Mouse (Mus musculus) liver, postnatal 0 days (tissue): ENCODE measurements around the gene Clip2. TPM values are rescaled to one million over a fixed set of nuclear protein-coding genes. Genes with fewer than 3 reads are reported as not detected.
A peak's percentile ranks its signal among the peaks of the same experiment; 100 is the strongest.

ENCODE experiments used
- ATAC-seq: fragments of 200-750 bp; cut with Nextera tagmentation; 2 replicates; pipeline ENCODE4 v1.8.0; 2017; ENCODE audit warnings: mild to moderate bottlenecking, moderate library complexity
- DNase-seq: peaks from one replicate; pipeline ENCODE4 v3.0.0-alpha.2; 2016
- H3K27ac ChIP-seq: fragments of 300-500 bp; sonication (generic); 2 replicates; pipeline ENCODE4 v1.5.1; 2014; ENCODE audit warnings: antibody characterized with exemption, moderate library complexity, mild to moderate bottlenecking, low read depth
- H3K27me3 ChIP-seq: fragments of 300-500 bp; sonication (generic); 2 replicates; pipeline ENCODE4 v1.6.1; 2014; ENCODE audit warnings: low read length, control low read depth, mixed read lengths; ENCODE audit not compliant: insufficient read depth
- H3K36me3 ChIP-seq: fragments of 300-500 bp; sonication (generic); replicated peaks from 2 replicates; pipeline ENCODE4 v1.6.1; 2014; ENCODE audit warnings: mild to moderate bottlenecking, control low read depth, low read length, moderate library complexity, mixed read lengths; ENCODE audit not compliant: insufficient read depth
- H3K4me1 ChIP-seq: fragments of 300-500 bp; sonication (generic); 2 replicates; pipeline ENCODE4 v1.6.1; 2014; ENCODE audit warnings: antibody characterized with exemption, mild to moderate bottlenecking, control low read depth; ENCODE audit not compliant: insufficient read depth
- H3K4me2 ChIP-seq: fragments of 300-500 bp; sonication (generic); 2 replicates; pipeline ENCODE4 v1.6.1; 2014; ENCODE audit warnings: low read depth, mild to moderate bottlenecking, low read length, moderate library complexity, mixed read lengths
- H3K4me3 ChIP-seq: fragments of 300-500 bp; sonication (generic); 2 replicates; pipeline ENCODE4 v1.5.1; 2014; ENCODE audit warnings: low read depth, low read length
- H3K9ac ChIP-seq: fragments of 300-500 bp; sonication (generic); replicated peaks from 2 replicates; pipeline ENCODE4 v1.6.1; 2014; ENCODE audit warnings: mild to moderate bottlenecking, moderate library complexity
- H3K9me3 ChIP-seq: fragments of 300-500 bp; sonication (generic); 2 replicates; pipeline ENCODE4 v1.6.1; 2016; ENCODE audit warnings: mild to moderate bottlenecking, control low read depth, low read length, mixed read lengths
- CTCF ChIP-seq: sonication (generic); IDR thresholded peaks from 2 replicates; pipeline ENCODE4 v1.5.1; 2016; ENCODE audit warnings: antibody characterized with exemption, low read depth
- EP300 ChIP-seq: IDR thresholded peaks from 2 replicates; pipeline ENCODE4 v1.6.1; 2016; ENCODE audit warnings: antibody characterized with exemption, low read depth, mild to moderate bottlenecking
- WGBS: fragments of 180-500 bp; shearing (Covaris S2); extraction: QIAGEN DNeasy Blood & Tissue Kit; methylation state at CpG from one replicate; pipeline ENCODE4 v1.1.7; 2014; ENCODE audit not compliant: insufficient replicate concordance; 5-methylcytosine and 5-hydroxymethylcytosine counted together
- polyA plus RNA-seq: library from polyadenylated mRNA; unstranded; fragments of >200 nt; fragmentation: Nextera tagmentation; extraction: Ambion mirVana; gene quantifications from 2 replicates; pipeline ENCODE4 v1.2.1, GENCODE M21; 2015

Gene Clip2
- polyA plus RNA-seq, 1 experiment from 2014 or later, result 0.29 TPM

DNA sequence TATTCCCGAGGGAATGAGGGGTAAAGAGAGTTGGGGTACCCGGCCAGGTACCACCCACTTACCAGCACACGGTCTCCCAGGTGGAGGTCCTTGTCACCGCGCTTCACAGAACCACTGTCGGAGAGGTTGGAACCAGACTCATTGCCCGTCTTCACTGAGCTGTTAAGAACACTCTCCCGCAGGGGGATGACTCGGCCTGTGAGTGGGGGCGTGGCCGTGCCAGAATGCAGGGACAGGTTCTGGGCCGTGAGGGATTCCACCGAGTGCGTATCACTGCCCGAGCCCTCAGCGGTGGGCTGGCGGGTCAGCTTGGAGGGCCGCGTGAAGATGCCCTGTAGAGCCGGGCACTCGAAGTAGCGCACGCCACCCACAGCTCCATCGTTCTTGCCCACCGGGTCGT, 29.7 kb downstream of the Clip2 start:
- H3K4me1 ChIP-seq, result peaks cover 6% of the 10 kb centered on the region; the same call in 1 of the 2 replicates
- no peak overlapping the region for H3K27ac ChIP-seq
- H3K4me2 ChIP-seq, result no peak overlapping the region
- WGBS, result 86% methylated on average over 26 of the region's 26 CpGs
- ATAC-seq (no peak), DNase-seq (no peak)
- no peak for TF ChIP-seq EP300
- TF ChIP-seq CTCF, result no peak
- no peak overlapping the region for H3K9ac ChIP-seq
- no peaks in the 10 kb centered on the region for H3K9me3 ChIP-seq
- H3K27me3 ChIP-seq, result no peaks in the 10 kb centered on the region
- no peaks in the 10 kb centered on the region for H3K36me3 ChIP-seq
- H3K4me3 ChIP-seq, result no peak overlapping the region

GRCm38 (mm10) chr5:134521806-134522205, 30.4 kb downstream of the Clip2 start:
- no peak overlapping the region for H3K4me3 ChIP-seq
- TF ChIP-seq EP300 (no peak), CTCF (no peak)

GRCm38 (mm10) chr5:134521131-134521530, 31.1 kb downstream of the Clip2 start:
- ATAC-seq, result no peak
- no peak overlapping the region for H3K27ac ChIP-seq

More at GRCm38 (mm10) chr5:134521806-134522205, 30.4 kb downstream of the Clip2 start:
- 37% methylated on average over 7 of the region's 7 CpGs for WGBS
- H3K36me3 ChIP-seq, result no peaks in the 10 kb centered on the region
- H3K4me2 ChIP-seq, result peak overlapping the region; percentile 13; the same call in 1 of the 2 replicates
- H3K9ac ChIP-seq, result no peak overlapping the region
- no peaks in the 10 kb centered on the region for H3K9me3 ChIP-seq
- H3K4me1 ChIP-seq, result peaks cover 6% of the 10 kb centered on the region; the same call in 1 of the 2 replicates
- ATAC-seq, result peak; percentile 57; the same call in 1 of the 2 replicates
- no peaks in the 10 kb centered on the region for H3K27me3 ChIP-seq
- peak; percentile 54 for DNase-seq
- no peak overlapping the region for H3K27ac ChIP-seq

GRCm38 (mm10) chr5:134520120-134520519, 32.1 kb downstream of the Clip2 start:
- Histone ChIP-seq H3K27me3 (no peaks in the 10 kb centered on the region), H3K4me1 (peaks cover 6% of the 10 kb centered on the region; the same call in 1 of the 2 replicates), H3K9ac (no peak overlapping the region), H3K4me2 (no peak overlapping the region), H3K9me3 (no peaks in the 10 kb centered on the region), H3K27ac (no peak overlapping the region), H3K36me3 (peaks cover 2% of the 10 kb centered on the region; the same call in 1 of the 2 replicates), H3K4me3 (no peak overlapping the region)
- no peak for DNase-seq
- no peak for TF ChIP-seq CTCF
- no peak for TF ChIP-seq EP300
- ATAC-seq, result no peak
- WGBS, result 40% methylated on average over 4 of the region's 4 CpGs

More at GRCm38 (mm10) chr5:134521131-134521530, 31.1 kb downstream of the Clip2 start:
- H3K9ac ChIP-seq, result no peak overlapping the region
- no peaks in the 10 kb centered on the region for H3K9me3 ChIP-seq
- no peak overlapping the region for H3K4me3 ChIP-seq
- H3K27me3 ChIP-seq, result no peaks in the 10 kb centered on the region
- no peak for DNase-seq
- 87% methylated on average over 2 of the region's 2 CpGs for WGBS
- 0 out of 2 replicates have a peak, but pooled peaks cover under 1% of the 10 kb centered on the region for H3K36me3 ChIP-seq
- TF ChIP-seq CTCF (no peak), EP300 (no peak)
- H3K4me1 ChIP-seq, result peaks cover 6% of the 10 kb centered on the region; the same call in 1 of the 2 replicates
- H3K4me2 ChIP-seq, result no peak overlapping the region

DNA sequence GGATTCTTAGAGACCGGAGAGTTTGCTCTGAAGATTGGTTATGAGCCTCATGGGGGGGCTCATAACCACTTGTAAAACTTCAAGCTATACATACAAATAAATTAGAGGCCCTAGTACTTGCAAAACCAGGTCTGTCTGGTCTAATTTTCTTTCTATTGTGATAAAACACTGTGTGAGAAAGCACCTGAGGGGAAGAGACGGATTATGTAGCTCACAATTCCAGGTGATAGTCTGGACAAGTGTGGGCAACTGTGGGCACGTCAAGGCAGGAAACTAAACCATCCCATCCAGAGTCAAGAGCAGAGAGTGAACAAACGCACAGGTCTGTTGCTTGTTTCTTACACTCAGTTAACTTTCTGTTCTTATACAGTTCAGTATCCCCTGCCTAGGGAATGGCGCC, 32.8 kb downstream of the Clip2 start:
- H3K4me1 ChIP-seq, result peaks cover 6% of the 10 kb centered on the region; the same call in 1 of the 2 replicates
- ATAC-seq (no peak), DNase-seq (no peak)
- H3K27ac ChIP-seq, result no peak overlapping the region
- H3K4me3 ChIP-seq, result no peak overlapping the region
- WGBS, result 89% methylated on average over 5 of the region's 5 CpGs
- H3K4me2 ChIP-seq, result no peak overlapping the region
- H3K9me3 ChIP-seq, result no peaks in the 10 kb centered on the region
- no peak for TF ChIP-seq EP300
- TF ChIP-seq CTCF, result no peak
- H3K36me3 ChIP-seq, result peaks cover 2% of the 10 kb centered on the region; the same call in 1 of the 2 replicates
- H3K27me3 ChIP-seq, result no peaks in the 10 kb centered on the region
- no peak overlapping the region for H3K9ac ChIP-seq

GRCm38 (mm10) chr5:134512086-134512485, 40.1 kb downstream of the Clip2 start:
- Histone ChIP-seq H3K27me3 (no peaks in the 10 kb centered on the region), H3K36me3 (peaks cover 2% of the 10 kb centered on the region; the same call in 1 of the 2 replicates), H3K9ac (no peak overlapping the region), H3K9me3 (no peaks in the 10 kb centered on the region), H3K4me2 (no peak overlapping the region), H3K4me3 (no peak overlapping the region), H3K27ac (no peak overlapping the region), H3K4me1 (no peaks in the 10 kb centered on the region)
- WGBS, result 85% methylated on average over 5 of the region's 5 CpGs
- ATAC-seq (no peak), DNase-seq (no peak)
- TF ChIP-seq EP300, result no peak
- TF ChIP-seq CTCF, result no peak

DNA sequence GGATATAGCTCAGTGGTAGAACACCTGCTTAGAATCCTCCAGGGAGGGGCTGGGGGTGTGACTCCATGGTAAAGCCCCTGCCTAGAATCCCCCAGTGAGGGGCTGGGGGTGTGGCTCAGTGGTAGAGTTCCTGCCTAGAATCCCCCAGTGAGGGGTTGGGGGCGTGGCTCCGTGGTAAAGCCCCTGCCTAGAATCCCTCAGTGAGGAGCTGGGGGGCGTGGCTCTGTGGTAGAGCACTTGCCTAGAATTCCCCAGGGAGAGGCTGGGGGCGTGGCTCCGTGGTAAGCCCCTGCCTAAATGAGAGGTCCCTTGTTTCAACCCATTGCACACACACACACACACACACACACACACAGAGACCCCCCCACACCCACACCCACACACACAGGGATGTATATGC, 42.0 kb downstream of the Clip2 start:
- H3K27me3 ChIP-seq, result no peaks in the 10 kb centered on the region
- WGBS, result 69% methylated on average over 5 of the region's 5 CpGs
- no peaks in the 10 kb centered on the region; the same call in 1 of the 2 replicates for H3K36me3 ChIP-seq
- H3K27ac ChIP-seq, result no peak overlapping the region
- ATAC-seq (no peak), DNase-seq (no peak)
- no peak overlapping the region for H3K4me3 ChIP-seq
- no peaks in the 10 kb centered on the region for H3K9me3 ChIP-seq
- no peak overlapping the region for H3K4me2 ChIP-seq
- TF ChIP-seq EP300 (no peak), CTCF (no peak)
- no peak overlapping the region for H3K9ac ChIP-seq
- no peaks in the 10 kb centered on the region for H3K4me1 ChIP-seq
